Mouse (Mus musculus) small intestine, adult 2 months (tissue): ENCODE results near the gene Mast1.

ENCODE experiments used
- CTCF ChIP-seq: fragments of 200-500 bp; IDR thresholded peaks from 2 replicates; pipeline ENCODE4 v1.5.1; 2012; ENCODE audit warnings: low read depth, mild to moderate bottlenecking, control low read depth, inconsistent platforms, low read length, moderate library complexity, mixed read lengths; ENCODE audit not compliant: insufficient replicate concordance, insufficient read length; ENCODE audit errors: extremely low read depth
- POLR2A ChIP-seq: fragments of 200-500 bp; IDR thresholded peaks from 2 replicates; pipeline ENCODE4 v1.6.1; 2012; ENCODE audit warnings: low read depth, mild to moderate bottlenecking, control low read depth, inconsistent platforms, low read length, moderate library complexity

DNA sequence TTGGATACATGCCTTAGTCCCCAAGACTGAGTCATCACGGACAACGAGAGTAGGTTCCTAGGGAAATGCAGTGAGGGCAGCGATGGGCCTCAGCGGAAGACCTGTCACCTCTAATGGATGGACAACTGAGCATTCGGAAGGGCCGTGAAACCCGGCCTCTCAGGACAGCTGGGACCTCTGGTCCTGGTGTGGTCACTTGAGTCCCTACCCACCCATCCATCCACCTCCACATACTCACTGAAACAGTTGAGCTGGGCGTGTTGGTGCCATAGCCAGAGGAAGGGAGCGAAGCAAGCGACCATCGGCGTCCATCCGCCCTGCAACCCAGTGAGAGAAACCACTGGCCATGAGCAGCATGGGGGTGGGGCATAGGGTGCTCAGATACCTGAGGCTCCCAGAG lies 6.6 kb downstream of the Mast1 start:
- no peak for TF ChIP-seq POLR2A
- no peak for TF ChIP-seq CTCF
